Mouse (Mus musculus): ENCODE data around the gene Dld. TPM values are rescaled to one million over a fixed set of nuclear protein-coding genes. Genes with fewer than 3 reads are reported as not detected.
A peak's percentile ranks its signal among the peaks of the same experiment; 100 is the strongest.

The Dld gene
- polyA plus RNA-seq, 1 experiment from 2014 or later, result 138 TPM

GRCm38 (mm10) chr12:31350191-31350943, 886 bp downstream of the Dld start:
- Histone ChIP-seq H3K9ac (ENCODE audit: low read depth, low read length) (peak overlapping the region; percentile 94), H3K36me3 (ENCODE audit: control insufficient read depth, insufficient read depth, low read length) (peaks cover 20% of the 10 kb centered on the region), H3K4me2 (ENCODE audit: low read depth, low read length) (peak overlapping the region; percentile 91), H3K27me3 (replicated peaks; ENCODE audit: control insufficient read depth, insufficient read depth, low read length) (no peaks in the 10 kb centered on the region), H3K4me1 (ENCODE audit: control insufficient read depth, insufficient read depth, low read length) (peaks cover 5% of the 10 kb centered on the region), H3K9me3 (ENCODE audit: control insufficient read depth, low read length) (no peaks in the 10 kb centered on the region), H3K4me3 (ENCODE audit: low read depth, low read length) (peak overlapping the region; percentile 96), H3K27ac (replicated peaks; ENCODE audit: low read depth, low read length) (no peak overlapping the region)
- DNase-seq (ENCODE audit: low spot score) (no peak), ATAC-seq (ENCODE audit: low read depth) (no peak)
- WGBS, result 20% methylated on average over 15 of the region's 15 CpGs

DNA sequence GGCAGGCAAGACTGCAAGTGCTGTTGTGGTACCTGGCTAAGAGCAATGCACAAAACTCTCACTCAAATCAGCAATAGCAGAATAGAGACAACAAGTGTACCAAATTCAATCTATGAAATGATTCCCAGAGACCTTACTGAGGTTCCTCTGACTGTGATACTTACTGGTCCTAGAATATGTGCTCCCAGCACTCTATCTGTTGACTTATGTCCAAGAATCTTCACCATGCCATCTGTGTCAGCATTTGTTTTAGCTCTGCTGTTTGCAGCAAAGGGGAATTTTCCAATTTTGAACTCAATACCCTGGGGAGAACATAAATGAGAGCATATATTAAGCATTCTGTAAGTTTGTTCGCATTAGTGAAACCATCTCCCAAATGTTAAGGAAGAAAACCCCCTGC, 18.0 kb downstream of the Dld start:
- 76% methylated on average over 1 of the region's 1 CpGs for WGBS
- Histone ChIP-seq H3K4me3 (ENCODE audit: low read depth, low read length) (no peak overlapping the region), H3K27ac (replicated peaks; ENCODE audit: low read depth, low read length) (no peak overlapping the region), H3K9me3 (ENCODE audit: control insufficient read depth, low read length) (no peaks in the 10 kb centered on the region), H3K4me1 (ENCODE audit: control insufficient read depth, insufficient read depth, low read length) (no peaks in the 10 kb centered on the region), H3K9ac (ENCODE audit: low read depth, low read length) (no peak overlapping the region), H3K27me3 (replicated peaks; ENCODE audit: control insufficient read depth, insufficient read depth, low read length) (no peaks in the 10 kb centered on the region), H3K36me3 (ENCODE audit: control insufficient read depth, insufficient read depth, low read length) (peaks cover 88% of the 10 kb centered on the region), H3K4me2 (ENCODE audit: low read depth, low read length) (no peak overlapping the region)
- DNase-seq (ENCODE audit: low spot score), result no peak
- no peak for ATAC-seq (ENCODE audit: low read depth)

GRCm38 (mm10) chr12:31327139-31327538, 24.1 kb downstream of the Dld start:
- no peak overlapping the region for H3K27ac ChIP-seq (replicated peaks; ENCODE audit: low read depth, low read length)
- no peaks in the 10 kb centered on the region for H3K4me1 ChIP-seq (ENCODE audit: control insufficient read depth, insufficient read depth, low read length)
- H3K9me3 ChIP-seq (ENCODE audit: control insufficient read depth, low read length), result no peaks in the 10 kb centered on the region
- no peak; the same call in 1 of the 2 replicates for ATAC-seq (ENCODE audit: low read depth)
- H3K36me3 ChIP-seq (ENCODE audit: control insufficient read depth, insufficient read depth, low read length), result peaks cover 95% of the 10 kb centered on the region
- H3K27me3 ChIP-seq (replicated peaks; ENCODE audit: control insufficient read depth, insufficient read depth, low read length), result no peaks in the 10 kb centered on the region
- no peak for DNase-seq (ENCODE audit: low spot score)
- no peak overlapping the region for H3K4me2 ChIP-seq (ENCODE audit: low read depth, low read length)
- no peak overlapping the region for H3K4me3 ChIP-seq (ENCODE audit: low read depth, low read length)
- WGBS, result 89% methylated on average over 9 of the region's 9 CpGs
- H3K9ac ChIP-seq (ENCODE audit: low read depth, low read length), result no peak overlapping the region

DNA sequence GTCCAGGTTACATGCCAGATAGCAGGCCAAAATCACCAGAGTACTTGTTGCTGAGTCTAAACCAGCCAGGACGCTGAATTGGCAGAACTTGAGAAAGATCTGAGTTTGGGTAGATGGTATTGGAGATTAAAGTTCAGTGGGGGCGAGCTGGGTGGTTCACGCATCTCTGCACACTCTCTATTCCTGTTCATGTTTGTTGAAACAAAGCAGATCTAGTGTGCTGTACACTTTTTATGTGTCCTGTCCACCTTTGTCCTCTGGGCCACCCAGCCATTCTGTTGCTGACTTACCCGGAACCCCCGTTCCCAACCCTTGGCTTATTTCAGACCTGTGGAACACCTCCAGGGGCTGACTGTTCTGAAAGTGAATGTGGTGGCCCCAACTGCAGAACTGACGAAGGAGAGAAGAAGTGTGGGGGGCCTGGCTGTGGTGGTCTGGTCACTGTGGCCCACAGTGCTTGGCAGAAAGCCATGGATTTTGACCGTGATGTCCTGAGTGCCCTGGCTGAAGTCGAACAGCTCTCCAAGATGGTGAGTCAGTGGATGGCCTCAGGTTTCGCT, 28.0 kb downstream of the Dld start:
- Histone ChIP-seq H3K4me2 (ENCODE audit: low read depth, low read length) (no peak overlapping the region), H3K4me3 (ENCODE audit: low read depth, low read length) (no peak overlapping the region), H3K9me3 (ENCODE audit: control insufficient read depth, low read length) (no peaks in the 10 kb centered on the region), H3K9ac (ENCODE audit: low read depth, low read length) (no peak overlapping the region), H3K36me3 (ENCODE audit: control insufficient read depth, insufficient read depth, low read length) (peaks cover 97% of the 10 kb centered on the region), H3K27me3 (replicated peaks; ENCODE audit: control insufficient read depth, insufficient read depth, low read length) (no peaks in the 10 kb centered on the region), H3K27ac (replicated peaks; ENCODE audit: low read depth, low read length) (no peak overlapping the region), H3K4me1 (ENCODE audit: control insufficient read depth, insufficient read depth, low read length) (peaks cover 9% of the 10 kb centered on the region; the same call in 1 of the 2 replicates)
- ATAC-seq (ENCODE audit: low read depth), result no peak
- 85% methylated on average over 9 of the region's 9 CpGs for WGBS
- no peak for DNase-seq (ENCODE audit: low spot score)

GRCm38 (mm10) chr12:31321532-31321931, 29.7 kb downstream of the Dld start:
- ATAC-seq (ENCODE audit: low read depth) (peak; percentile 34; the same call in 1 of the 2 replicates), DNase-seq (ENCODE audit: low spot score) (peak; percentile 79)
- H3K9me3 ChIP-seq (ENCODE audit: control insufficient read depth, low read length), result no peaks in the 10 kb centered on the region
- H3K9ac ChIP-seq (ENCODE audit: low read depth, low read length), result 0 out of 2 replicates have a peak overlapping the region, but pooled peaks have one; percentile 14
- H3K27ac ChIP-seq (replicated peaks; ENCODE audit: low read depth, low read length), result peak overlapping the region; percentile 48; the same call in 1 of the 2 replicates
- no peak overlapping the region for H3K4me3 ChIP-seq (ENCODE audit: low read depth, low read length)
- H3K27me3 ChIP-seq (replicated peaks; ENCODE audit: control insufficient read depth, insufficient read depth, low read length), result no peaks in the 10 kb centered on the region
- peaks cover 97% of the 10 kb centered on the region for H3K36me3 ChIP-seq (ENCODE audit: control insufficient read depth, insufficient read depth, low read length)
- H3K4me1 ChIP-seq (ENCODE audit: control insufficient read depth, insufficient read depth, low read length), result peaks cover 9% of the 10 kb centered on the region; the same call in 1 of the 2 replicates
- 50% methylated on average over 1 of the region's 1 CpGs for WGBS
- H3K4me2 ChIP-seq (ENCODE audit: low read depth, low read length), result no peak overlapping the region

- peaks cover 9% of the 10 kb centered on the region; the same call in 1 of the 2 replicates for H3K4me1 ChIP-seq (ENCODE audit: control insufficient read depth, insufficient read depth, low read length)
- H3K9ac ChIP-seq (ENCODE audit: low read depth, low read length), result peak overlapping the region; percentile 25; the same call in 1 of the 2 replicates
- ATAC-seq (ENCODE audit: low read depth), result peak; percentile 60; the same call in 1 of the 2 replicates
- H3K4me2 ChIP-seq (ENCODE audit: low read depth, low read length), result peak overlapping the region; percentile 4; the same call in 1 of the 2 replicates
- peaks cover 95% of the 10 kb centered on the region for H3K36me3 ChIP-seq (ENCODE audit: control insufficient read depth, insufficient read depth, low read length)
- WGBS, result 33% methylated on average over 13 of the region's 13 CpGs
- no peaks in the 10 kb centered on the region for H3K9me3 ChIP-seq (ENCODE audit: control insufficient read depth, low read length)
- DNase-seq (ENCODE audit: low spot score), result peak; percentile 47
- H3K27ac ChIP-seq (replicated peaks; ENCODE audit: low read depth, low read length), result peak overlapping the region; percentile 48; the same call in 1 of the 2 replicates
- H3K27me3 ChIP-seq (replicated peaks; ENCODE audit: control insufficient read depth, insufficient read depth, low read length), result no peaks in the 10 kb centered on the region
- no peak overlapping the region for H3K4me3 ChIP-seq (ENCODE audit: low read depth, low read length)
Measured at GRCm38 (mm10) chr12:31320817-31321216, 30.4 kb downstream of the Dld start.

- Histone ChIP-seq H3K4me2 (ENCODE audit: low read depth, low read length) (no peak overlapping the region), H3K4me1 (ENCODE audit: control insufficient read depth, insufficient read depth, low read length) (peaks cover 9% of the 10 kb centered on the region; the same call in 1 of the 2 replicates), H3K27me3 (replicated peaks; ENCODE audit: control insufficient read depth, insufficient read depth, low read length) (no peaks in the 10 kb centered on the region), H3K9me3 (ENCODE audit: control insufficient read depth, low read length) (peaks cover 10% of the 10 kb centered on the region; the same call in 1 of the 2 replicates), H3K9ac (ENCODE audit: low read depth, low read length) (no peak overlapping the region), H3K27ac (replicated peaks; ENCODE audit: low read depth, low read length) (no peak overlapping the region), H3K4me3 (ENCODE audit: low read depth, low read length) (no peak overlapping the region), H3K36me3 (ENCODE audit: control insufficient read depth, insufficient read depth, low read length) (peaks cover 95% of the 10 kb centered on the region)
- no peak for ATAC-seq (ENCODE audit: low read depth)
- peak; percentile 38 for DNase-seq (ENCODE audit: low spot score)
- 74% methylated on average over 10 of the region's 10 CpGs for WGBS
Measured at GRCm38 (mm10) chr12:31318409-31318963, 32.8 kb downstream of the Dld start.

DNA sequence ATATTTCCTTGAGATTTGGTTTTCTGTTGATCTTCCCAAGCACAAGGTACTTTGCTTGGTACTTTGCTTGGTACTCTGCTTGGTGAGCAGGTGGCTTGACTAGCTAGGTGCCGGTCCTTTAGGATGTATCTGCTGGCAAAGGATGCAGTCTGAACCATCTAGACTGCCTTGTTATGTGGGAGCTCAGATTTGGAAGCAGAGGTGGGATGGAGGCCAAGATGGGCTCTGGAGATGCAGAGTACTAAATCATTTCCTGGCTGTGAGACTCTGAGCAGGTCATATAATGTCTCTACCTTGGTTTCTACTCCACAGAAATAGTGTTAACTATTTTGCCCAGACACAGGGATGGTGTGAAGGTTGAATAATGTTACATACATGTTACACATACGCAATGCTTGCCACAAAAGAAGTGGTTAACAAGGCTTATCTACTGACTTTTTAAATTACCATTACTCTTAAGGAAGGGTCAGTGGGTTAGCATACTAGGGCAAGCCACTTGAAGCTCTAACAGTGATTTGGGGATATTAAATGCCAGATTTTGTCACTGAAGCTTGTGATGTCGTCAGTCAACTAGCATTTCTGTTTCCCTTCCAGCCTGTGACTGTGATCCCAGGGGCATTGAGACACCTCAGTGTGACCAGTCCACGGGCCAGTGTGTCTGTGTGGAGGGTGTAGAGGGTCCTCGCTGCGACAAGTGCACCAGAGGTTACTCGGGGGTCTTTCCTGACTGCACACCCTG, 33.4 kb downstream of the Dld start:
- H3K27ac ChIP-seq (replicated peaks; ENCODE audit: low read depth, low read length), result no peak overlapping the region
- H3K4me1 ChIP-seq (ENCODE audit: control insufficient read depth, insufficient read depth, low read length), result peaks cover 9% of the 10 kb centered on the region; the same call in 1 of the 2 replicates
- peaks cover 10% of the 10 kb centered on the region; the same call in 1 of the 2 replicates for H3K9me3 ChIP-seq (ENCODE audit: control insufficient read depth, low read length)
- peaks cover 95% of the 10 kb centered on the region for H3K36me3 ChIP-seq (ENCODE audit: control insufficient read depth, insufficient read depth, low read length)
- no peak overlapping the region for H3K4me2 ChIP-seq (ENCODE audit: low read depth, low read length)
- no peak overlapping the region for H3K9ac ChIP-seq (ENCODE audit: low read depth, low read length)
- no peak overlapping the region for H3K4me3 ChIP-seq (ENCODE audit: low read depth, low read length)
- no peaks in the 10 kb centered on the region for H3K27me3 ChIP-seq (replicated peaks; ENCODE audit: control insufficient read depth, insufficient read depth, low read length)
- DNase-seq (ENCODE audit: low spot score), result no peak
- WGBS, result 84% methylated on average over 7 of the region's 7 CpGs
- ATAC-seq (ENCODE audit: low read depth), result no peak

All from embryonic facial prominence, embryonic 14.5 days (tissue).